Mouse (Mus musculus) C2C12 (cell line): Measurements from ENCODE around the gene Apol9a. TPM values are rescaled to one million over a fixed set of nuclear protein-coding genes. Genes with fewer than 3 reads are reported as not detected.
"Not testable (repeated sequence)": the region's sequence is repeated elsewhere in the genome, so short reads cannot be mapped to it uniquely, and the experiment has no call there.

Source experiments
- H3K27me3 ChIP-seq: one replicate; pipeline ENCODE4 v1.6.1; 2011; ENCODE audit not compliant: control insufficient read depth, insufficient read depth, insufficient read length
- H3K36me3 ChIP-seq: one replicate; pipeline ENCODE4 v1.6.1; 2011; ENCODE audit not compliant: control insufficient read depth, insufficient read depth
- H3K4me3 ChIP-seq: one replicate; pipeline ENCODE4 v1.5.1; 2011; ENCODE audit warnings: mild to moderate bottlenecking, control low read depth; ENCODE audit not compliant: poor library complexity, insufficient read depth, severe bottlenecking
- H3K79me2 ChIP-seq: one replicate; pipeline ENCODE4 v1.6.1; 2011; ENCODE audit not compliant: control insufficient read depth, insufficient read depth
- H3K79me3 ChIP-seq: one replicate; pipeline ENCODE4 v1.6.1; 2011; ENCODE audit warnings: low read depth, control low read depth
- H3ac ChIP-seq: one replicate; pipeline ENCODE3; 2011; ENCODE audit warnings: low read depth; ENCODE audit not compliant: control insufficient read depth, insufficient read length
- CEBPB ChIP-seq: IDR thresholded peaks from one replicate; pipeline ENCODE4 v1.6.1; 2011; ENCODE audit warnings: low read depth, mild to moderate bottlenecking, control low read depth, moderate library complexity
- CTCF ChIP-seq: IDR thresholded peaks from one replicate; pipeline ENCODE4 v1.5.1; 2011; ENCODE audit not compliant: control insufficient read depth, insufficient read depth, insufficient read length
- FOSL1 ChIP-seq: IDR thresholded peaks from one replicate; pipeline ENCODE4 v1.8.0; 2011; ENCODE audit warnings: mild to moderate bottlenecking, low read length; ENCODE audit not compliant: poor library complexity, insufficient read depth, severe bottlenecking
- MAX ChIP-seq: IDR thresholded peaks from one replicate; pipeline ENCODE4 v1.6.1; 2011; ENCODE audit warnings: mild to moderate bottlenecking, control low read depth
- MYOD1 ChIP-seq: IDR thresholded peaks from one replicate; pipeline ENCODE4 v1.6.1; 2011; ENCODE audit warnings: low read depth; ENCODE audit not compliant: control insufficient read depth, insufficient read length
- MYOG ChIP-seq: IDR thresholded peaks from one replicate; pipeline ENCODE4 v1.6.1; 2011; ENCODE audit not compliant: control insufficient read depth, insufficient read length; ENCODE audit errors: extremely low read depth
- USF1 ChIP-seq: IDR thresholded peaks from one replicate; pipeline ENCODE4 v1.6.1; 2011; ENCODE audit warnings: low read depth, mild to moderate bottlenecking, control low read depth, moderate library complexity
- polyA plus RNA-seq: library from polyadenylated mRNA; unstranded; fragments of >200 nt; fragmentation: generic; extraction: Trizol; gene quantifications from one replicate; pipeline ENCODE4 v1.2.1, GENCODE M21; 2012; ENCODE audit warnings: missing spikeins

Gene Apol9a
- polyA plus RNA-seq, 1 experiment = 18.1 TPM

GRCm38 (mm10) chr15:77406370-77406769 is 4.6 kb downstream of the Apol9a start:
- H3K27me3 ChIP-seq, H3K79me2 ChIP-seq, H3ac ChIP-seq, H3K79me3 ChIP-seq, H3K36me3 ChIP-seq: not testable (repeated sequence)
- TF ChIP-seq USF1 = peak; percentile 44
- peak overlapping the region; percentile 18 for H3K4me3 ChIP-seq

- not testable (repeated sequence) for H3K4me3 ChIP-seq, H3K79me3 ChIP-seq, H3K79me2 ChIP-seq, H3K36me3 ChIP-seq, H3ac ChIP-seq, H3K27me3 ChIP-seq
- TF ChIP-seq CTCF = peak; percentile 40
Observed at GRCm38 (mm10) chr15:77399027-77399426, 11.9 kb downstream of the Apol9a start, which contains the start of gene Apol7a. TSS of gene Apol7a (minus strand) at chr15:77399110.

- H3K79me3 ChIP-seq, H3K79me2 ChIP-seq, H3K36me3 ChIP-seq, H3K27me3 ChIP-seq, H3K4me3 ChIP-seq: not testable (repeated sequence)
- peak overlapping the region; percentile 1 for H3ac ChIP-seq
- TF ChIP-seq USF1 = peak; percentile 68
Observed at GRCm38 (mm10) chr15:77397450-77398132, 13.3 kb downstream of the Apol9a start.

GRCm38 (mm10) chr15:77393832-77394231 is 17.1 kb downstream of the Apol9a start:
- not testable (repeated sequence) for H3ac ChIP-seq, H3K79me2 ChIP-seq, H3K27me3 ChIP-seq, H3K36me3 ChIP-seq, H3K4me3 ChIP-seq, H3K79me3 ChIP-seq

- no peaks in the 10 kb centered on the region for H3K79me2 ChIP-seq
- H3K4me3 ChIP-seq = no peak overlapping the region
- H3ac ChIP-seq = no peak overlapping the region
- no peaks in the 10 kb centered on the region for H3K27me3 ChIP-seq
- TF ChIP-seq MYOD1 (no peak), CEBPB (no peak), MAX (no peak), FOSL1 (no peak), CTCF (no peak), MYOG (no peak), USF1 (no peak)
- H3K36me3 ChIP-seq = no peaks in the 10 kb centered on the region
- no peaks in the 10 kb centered on the region for H3K79me3 ChIP-seq
Observed at GRCm38 (mm10) chr15:77387462-77387861, 23.5 kb downstream of the Apol9a start.

- no peaks in the 10 kb centered on the region for H3K79me2 ChIP-seq
- H3K4me3 ChIP-seq = no peak overlapping the region
- no peak overlapping the region for H3ac ChIP-seq
- H3K79me3 ChIP-seq = no peaks in the 10 kb centered on the region
- no peaks in the 10 kb centered on the region for H3K36me3 ChIP-seq
- no peaks in the 10 kb centered on the region for H3K27me3 ChIP-seq
- TF ChIP-seq MAX (no peak), CEBPB (no peak)
Observed at GRCm38 (mm10) chr15:77384340-77385030, 26.4 kb downstream of the Apol9a start.

GRCm38 (mm10) chr15:77382880-77383279 is 28.1 kb downstream of the Apol9a start:
- Histone ChIP-seq H3K4me3 (no peak overlapping the region), H3K27me3 (no peaks in the 10 kb centered on the region), H3K36me3 (no peaks in the 10 kb centered on the region), H3K79me3 (no peaks in the 10 kb centered on the region), H3ac (no peak overlapping the region), H3K79me2 (no peaks in the 10 kb centered on the region)
- TF ChIP-seq FOSL1 (no peak), CEBPB (no peak), MYOD1 (no peak), CTCF (no peak), MYOG (no peak), USF1 (no peak), MAX (no peak)
